Mouse (Mus musculus): ENCODE data around the gene Mfsd13b.

DNA sequence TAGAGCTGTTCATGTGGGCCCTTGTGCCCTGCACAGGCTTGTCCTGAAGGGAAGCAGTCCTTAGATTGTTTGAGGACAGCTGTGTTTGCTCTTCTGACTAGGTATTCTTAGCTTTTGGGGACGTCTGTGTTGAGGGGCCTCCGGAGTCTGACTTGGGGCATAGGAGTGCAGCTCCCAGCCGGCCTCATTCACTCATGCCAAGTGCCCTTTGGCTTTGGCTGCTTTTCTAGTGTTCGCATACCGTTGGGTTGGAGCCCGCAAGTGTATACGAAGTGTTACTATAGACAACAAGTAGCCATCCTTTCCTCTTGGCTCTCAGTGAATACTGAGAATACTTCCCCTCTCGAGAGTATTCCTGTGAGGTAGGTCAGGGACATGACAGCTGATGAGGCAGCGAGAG, 44.1 kb upstream of the Mfsd13b start:
- no peak for TF ChIP-seq TAL1 (IDR thresholded peaks at IDR 0.05; ENCODE audit: low read length)
- no peak for TF ChIP-seq GATA1 (IDR thresholded peaks at IDR 0.05; ENCODE audit: low read length)
